Comparison of ENCODE assay signal across 13 mouse cellular contexts in genomic region chr12:102697381-102697780, GRCm38 (mm10). TPM values are rescaled to one million over a fixed set of nuclear protein-coding genes. Genes with fewer than 3 reads are reported as not detected.
DNase-seq lines count a peak whose midpoint lies in the region; ATAC-seq and TF ChIP-seq lines count a peak whose summit lies in the region.
"Had no signal": no experiment of that assay in that cellular context is flagged by ENCODE, and none has a peak within 500 bp of the region (broad histone marks: within the 10 kb centered on the region; RNA-seq: fewer than 3 reads in every experiment).

No protein-coding gene starts in this region.

- DNase-seq in hindbrain, embryonic 10.5 days (ENCODE audit: low spot score): no peak
- DNase-seq in hindbrain, postnatal 0 days (ENCODE audit: low spot score): no peak
- DNase-seq in midbrain, postnatal 0 days (ENCODE audit: low spot score): no peak
- no peak for DNase-seq in heart, postnatal 10 days
- no peak for DNase-seq in lung, postnatal 14 days
- DNase-seq: adrenal gland, postnatal 25 days; lung, postnatal 36 days; right cerebral cortex, adult 18-20 months had no signal

- peaks cover 83% of the 10 kb centered on the region for H3K4me1 ChIP-seq in hindbrain, embryonic 10.5 days (replicated peaks)
- peaks cover 32% of the 10 kb centered on the region for H3K4me1 ChIP-seq in hindbrain, postnatal 0 days (ENCODE audit: insufficient read depth, low read length)
- H3K4me1 ChIP-seq in midbrain, embryonic 13.5 days (replicated peaks): peaks cover 45% of the 10 kb centered on the region
- peaks cover 20% of the 10 kb centered on the region; the same call in 1 of the 2 replicates for H3K4me1 ChIP-seq in midbrain, postnatal 0 days (ENCODE audit: insufficient read depth, low read length)
- H3K4me1 ChIP-seq in forebrain, embryonic 12.5 days: peaks cover 65% of the 10 kb centered on the region
- H3K4me1 ChIP-seq in limb, embryonic 13.5 days: peaks cover 60% of the 10 kb centered on the region

- TF ChIP-seq CTCF in hindbrain, postnatal 0 days (IDR thresholded peaks at IDR 0.05; ENCODE audit: low read depth): no peak
- no peak for TF ChIP-seq CTCF in midbrain, postnatal 0 days (IDR thresholded peaks at IDR 0.05)

- peaks cover 13% of the 10 kb centered on the region; the same call in 1 of the 2 replicates for H3K36me3 ChIP-seq in hindbrain, embryonic 10.5 days
- no peaks in the 10 kb centered on the region for H3K36me3 ChIP-seq in hindbrain, postnatal 0 days (ENCODE audit: insufficient read depth, low read length)
- H3K36me3 ChIP-seq in midbrain, embryonic 13.5 days: no peaks in the 10 kb centered on the region
- H3K36me3 ChIP-seq in midbrain, postnatal 0 days (ENCODE audit: insufficient read depth, low read length): no peaks in the 10 kb centered on the region
- no peaks in the 10 kb centered on the region for H3K36me3 ChIP-seq in forebrain, embryonic 12.5 days (replicated peaks)
- no peaks in the 10 kb centered on the region for H3K36me3 ChIP-seq in limb, embryonic 13.5 days
- H3K36me3 ChIP-seq: hindbrain, embryonic 15.5 days had no signal

- H3K27ac ChIP-seq in hindbrain, embryonic 10.5 days: peak overlapping the region; percentile 92
- H3K27ac ChIP-seq in hindbrain, postnatal 0 days: no peak overlapping the region
- H3K27ac ChIP-seq in midbrain, embryonic 13.5 days: 0 out of 2 replicates have a peak overlapping the region, but pooled peaks have one; percentile 81
- H3K27ac ChIP-seq in midbrain, postnatal 0 days (ENCODE audit: low read depth, low read length): no peak overlapping the region
- H3K27ac ChIP-seq in forebrain, embryonic 12.5 days: peak overlapping the region; percentile 88
- H3K27ac ChIP-seq in limb, embryonic 13.5 days: no peak overlapping the region
- H3K27ac ChIP-seq: hindbrain, embryonic 15.5 days had no signal

- H3K4me3 ChIP-seq in hindbrain, embryonic 10.5 days: no peak overlapping the region
- H3K4me3 ChIP-seq in hindbrain, postnatal 0 days (ENCODE audit: low read length): no peak overlapping the region
- no peak overlapping the region for H3K4me3 ChIP-seq in midbrain, embryonic 13.5 days (replicated peaks)
- H3K4me3 ChIP-seq in midbrain, postnatal 0 days (ENCODE audit: low read depth, low read length): no peak overlapping the region
- H3K4me3 ChIP-seq in forebrain, embryonic 12.5 days (replicated peaks): no peak overlapping the region
- no peak overlapping the region for H3K4me3 ChIP-seq in limb, embryonic 13.5 days
- H3K4me3 ChIP-seq: erythroblast, embryonic 14.5 days; hindbrain, embryonic 15.5 days had no signal

- no peaks in the 10 kb centered on the region for H3K27me3 ChIP-seq in hindbrain, embryonic 10.5 days (ENCODE audit: insufficient read depth, poor library complexity, severe bottlenecking)
- no peaks in the 10 kb centered on the region for H3K27me3 ChIP-seq in hindbrain, postnatal 0 days (ENCODE audit: insufficient read depth, low read length)
- H3K27me3 ChIP-seq in midbrain, embryonic 13.5 days: no peaks in the 10 kb centered on the region
- no peaks in the 10 kb centered on the region for H3K27me3 ChIP-seq in midbrain, postnatal 0 days (ENCODE audit: insufficient read depth, low read length)
- no peaks in the 10 kb centered on the region for H3K27me3 ChIP-seq in forebrain, embryonic 12.5 days
- H3K27me3 ChIP-seq in limb, embryonic 13.5 days: no peaks in the 10 kb centered on the region
- H3K27me3 ChIP-seq: hindbrain, embryonic 15.5 days had no signal

- no peak overlapping the region for H3K4me2 ChIP-seq in hindbrain, postnatal 0 days (ENCODE audit: low read depth, low read length)
- H3K4me2 ChIP-seq in midbrain, embryonic 13.5 days (replicated peaks): no peak overlapping the region
- H3K4me2 ChIP-seq in midbrain, postnatal 0 days (ENCODE audit: low read depth, low read length, poor library complexity, severe bottlenecking): no peak overlapping the region
- H3K4me2 ChIP-seq in forebrain, embryonic 12.5 days: no peak overlapping the region
- H3K4me2 ChIP-seq in limb, embryonic 13.5 days (replicated peaks): no peak overlapping the region
- H3K4me2 ChIP-seq: hindbrain, embryonic 15.5 days had no signal

- intact Hi-C loops in heart, postnatal 10 days (cut with DNase I): no loop called here

- ATAC-seq in hindbrain, postnatal 0 days: no peak
- no peak for ATAC-seq in midbrain, embryonic 13.5 days
- ATAC-seq in midbrain, postnatal 0 days (ENCODE audit: low FRiP score): no peak
- ATAC-seq in forebrain, embryonic 12.5 days (ENCODE audit: low FRiP score): no peak
- ATAC-seq in limb, embryonic 13.5 days (ENCODE audit: low FRiP score, low read depth): no peak

- H3K9ac ChIP-seq in hindbrain, postnatal 0 days (replicated peaks; ENCODE audit: low read length): no peak overlapping the region
- H3K9ac ChIP-seq in midbrain, embryonic 13.5 days (replicated peaks): no peak overlapping the region
- H3K9ac ChIP-seq in midbrain, postnatal 0 days (replicated peaks; ENCODE audit: low read length, poor library complexity, severe bottlenecking): no peak overlapping the region
- H3K9ac ChIP-seq in forebrain, embryonic 12.5 days: no peak overlapping the region
- 0 out of 2 replicates have a peak overlapping the region, but pooled peaks have one; percentile 13 for H3K9ac ChIP-seq in limb, embryonic 13.5 days
- H3K9ac ChIP-seq: hindbrain, embryonic 15.5 days had no signal

- no peaks in the 10 kb centered on the region for H3K9me3 ChIP-seq in hindbrain, embryonic 10.5 days
- H3K9me3 ChIP-seq in hindbrain, postnatal 0 days (ENCODE audit: low read length): no peaks in the 10 kb centered on the region
- no peaks in the 10 kb centered on the region for H3K9me3 ChIP-seq in midbrain, embryonic 13.5 days
- no peaks in the 10 kb centered on the region for H3K9me3 ChIP-seq in midbrain, postnatal 0 days (ENCODE audit: low read length)
- no peaks in the 10 kb centered on the region for H3K9me3 ChIP-seq in forebrain, embryonic 12.5 days
- no peaks in the 10 kb centered on the region for H3K9me3 ChIP-seq in limb, embryonic 13.5 days
- H3K9me3 ChIP-seq: hindbrain, embryonic 15.5 days had no signal

- 76% methylated on average over 7 of the region's 7 CpGs for WGBS in hindbrain, embryonic 10.5 days
- WGBS in hindbrain, postnatal 0 days: 81% methylated on average over 7 of the region's 7 CpGs
- 76% methylated on average over 7 of the region's 7 CpGs for WGBS in midbrain, embryonic 13.5 days
- WGBS in midbrain, postnatal 0 days: 85% methylated on average over 7 of the region's 7 CpGs
- 82% methylated on average over 7 of the region's 7 CpGs for WGBS in forebrain, embryonic 12.5 days
- WGBS in limb, embryonic 13.5 days: 78% methylated on average over 7 of the region's 7 CpGs

RNA-seq across cellular contexts. Expression of gene Itpk1, which starts 7.3 kb away (rescaled TPM):
- 20.5 and 29.2 TPM in 2 replicates for polyA plus RNA-seq in hindbrain, embryonic 10.5 days (2016; fragmentation: Nextera tagmentation; extraction: Ambion mirVana)
- total RNA-seq in hindbrain, postnatal 0 days (2014; rRNA removed): 69.0 and 73.9 TPM in 2 replicates
- polyA plus RNA-seq in hindbrain, postnatal 0 days (2015; fragmentation: Nextera tagmentation; extraction: Ambion mirVana): 34.1 and 35.7 TPM in 2 replicates
- polyA plus RNA-seq in midbrain, embryonic 13.5 days (2015; fragmentation: Nextera tagmentation; extraction: Ambion mirVana): 19.7 and 20.7 TPM in 2 replicates
- 56.0 and 66.6 TPM in 2 replicates for total RNA-seq in midbrain, postnatal 0 days (2014; rRNA removed)
- 39.0 and 40.3 TPM in 2 replicates for polyA plus RNA-seq in midbrain, postnatal 0 days (2015; fragmentation: Nextera tagmentation; extraction: Ambion mirVana)
- polyA plus RNA-seq in forebrain, embryonic 12.5 days (2016; fragmentation: Nextera tagmentation; extraction: Ambion mirVana): 22.5 and 23.1 TPM in 2 replicates
- polyA plus RNA-seq in limb, embryonic 13.5 days (2015; fragmentation: Nextera tagmentation; extraction: Ambion mirVana): 9.3 TPM in 2 replicates
- total RNA-seq in heart, postnatal 10 days (2021): 10 to 100 TPM in 1 of 2 experiments, 1 to 10 TPM in 1; 9.6 to 11.2 TPM

RNA-seq across cellular contexts. Expression of gene Moap1, which starts 46.1 kb away (rescaled TPM):
- polyA plus RNA-seq in hindbrain, embryonic 10.5 days (2016; fragmentation: Nextera tagmentation; extraction: Ambion mirVana): 34.4 and 37.9 TPM in 2 replicates
- 13.9 and 20.7 TPM in 2 replicates for total RNA-seq in hindbrain, postnatal 0 days (2014; rRNA removed)
- 62.3 and 64.9 TPM in 2 replicates for polyA plus RNA-seq in hindbrain, postnatal 0 days (2015; fragmentation: Nextera tagmentation; extraction: Ambion mirVana)
- polyA plus RNA-seq in midbrain, embryonic 13.5 days (2015; fragmentation: Nextera tagmentation; extraction: Ambion mirVana): 52.3 and 54.8 TPM in 2 replicates
- 20.9 and 26.5 TPM in 2 replicates for total RNA-seq in midbrain, postnatal 0 days (2014; rRNA removed)
- polyA plus RNA-seq in midbrain, postnatal 0 days (2015; fragmentation: Nextera tagmentation; extraction: Ambion mirVana): 71.8 and 84.8 TPM in 2 replicates
- 30.1 and 33.4 TPM in 2 replicates for polyA plus RNA-seq in forebrain, embryonic 12.5 days (2016; fragmentation: Nextera tagmentation; extraction: Ambion mirVana)
- 28.1 and 30.2 TPM in 2 replicates for polyA plus RNA-seq in limb, embryonic 13.5 days (2015; fragmentation: Nextera tagmentation; extraction: Ambion mirVana)
- 10 to 100 TPM in 1 of 2 experiments, 1 to 10 TPM in 1; 9.1 to 10.5 TPM for total RNA-seq in heart, postnatal 10 days (2021)
- polyA plus RNA-seq: erythroblast, embryonic 14.5 days had no signal

RNA-seq across cellular contexts. Expression of gene Tmem251, which starts 46.2 kb away (rescaled TPM):
- 11.1 and 11.5 TPM in 2 replicates for polyA plus RNA-seq in hindbrain, embryonic 10.5 days (2016; fragmentation: Nextera tagmentation; extraction: Ambion mirVana)
- 4.3 and 7.1 TPM in 2 replicates for total RNA-seq in hindbrain, postnatal 0 days (2014; rRNA removed)
- 11.2 and 12.2 TPM in 2 replicates for polyA plus RNA-seq in hindbrain, postnatal 0 days (2015; fragmentation: Nextera tagmentation; extraction: Ambion mirVana)
- polyA plus RNA-seq in midbrain, embryonic 13.5 days (2015; fragmentation: Nextera tagmentation; extraction: Ambion mirVana): 12.4 and 13.3 TPM in 2 replicates
- 5.9 and 6.2 TPM in 2 replicates for total RNA-seq in midbrain, postnatal 0 days (2014; rRNA removed)
- 11.9 and 12.3 TPM in 2 replicates for polyA plus RNA-seq in midbrain, postnatal 0 days (2015; fragmentation: Nextera tagmentation; extraction: Ambion mirVana)
- 12.0 and 12.4 TPM in 2 replicates for polyA plus RNA-seq in forebrain, embryonic 12.5 days (2016; fragmentation: Nextera tagmentation; extraction: Ambion mirVana)
- polyA plus RNA-seq in limb, embryonic 13.5 days (2015; fragmentation: Nextera tagmentation; extraction: Ambion mirVana): 10.2 and 10.4 TPM in 2 replicates
- total RNA-seq in heart, postnatal 10 days (2021): 1 to 10 TPM; 4.8 to 5.5 TPM

Comparison
In these comparisons a context has a peak if more than half of its experiments do, and no peak if none do; other contexts are left out.
1. H3K27ac ChIP-seq: peak in hindbrain, embryonic 10.5 days (single experiment), midbrain, embryonic 13.5 days (single experiment) and forebrain, embryonic 12.5 days (single experiment); none in hindbrain, postnatal 0 days (single experiment), midbrain, postnatal 0 days (single experiment) and limb, embryonic 13.5 days (single experiment).